Mouse (Mus musculus): ENCODE results near the gene Flt4.

GRCm38 (mm10) chr11:49625863-49626262 is 16.8 kb downstream of the Flt4 start:
- TF ChIP-seq CTCF (conservative IDR thresholded peaks at IDR 0.05; ENCODE audit: insufficient read depth, insufficient read length, low read depth, low read length) (no peak), POLR2A (IDR thresholded peaks at IDR 0.05; ENCODE audit: low read depth, low read length) (no peak)
